Mouse (Mus musculus) intestine, embryonic 14.5 days (tissue): ENCODE results near the gene Epha4. TPM values are rescaled to one million over a fixed set of nuclear protein-coding genes. Genes with fewer than 3 reads are reported as not detected.

ENCODE experiments used
- ATAC-seq: fragments of 200-750 bp; cut with Nextera tagmentation; replicated peaks from 2 replicates; pipeline ENCODE4 v1.8.0; 2017; ENCODE audit warnings: low read depth, moderate number of reproducible peaks, moderate TSS enrichment, moderate library complexity; ENCODE audit not compliant: low FRiP score, low TSS enrichment
- DNase-seq: peaks from one replicate; pipeline ENCODE4 v3.0.0-alpha.2; 2018; ENCODE audit warnings: low spot score
- H3K27ac ChIP-seq: fragments of 300-500 bp; sonication (generic); 2 replicates; pipeline ENCODE4 v1.5.1; 2014; ENCODE audit warnings: low read depth, mild to moderate bottlenecking, control low read depth
- H3K27me3 ChIP-seq: fragments of 300-500 bp; sonication (generic); replicated peaks from 2 replicates; pipeline ENCODE4 v1.6.1; 2014; ENCODE audit warnings: low read length, control low read depth; ENCODE audit not compliant: control insufficient read depth, insufficient read depth
- H3K36me3 ChIP-seq: fragments of 300-500 bp; sonication (generic); 2 replicates; pipeline ENCODE4 v1.6.1; 2014; ENCODE audit warnings: low read length, control low read depth; ENCODE audit not compliant: control insufficient read depth, insufficient read depth
- H3K4me1 ChIP-seq: fragments of 300-500 bp; sonication (generic); replicated peaks from 2 replicates; pipeline ENCODE4 v1.6.1; 2014; ENCODE audit warnings: low read length, control low read depth, mixed read lengths; ENCODE audit not compliant: control insufficient read depth, insufficient read depth
- H3K4me2 ChIP-seq: fragments of 300-500 bp; sonication (generic); 2 replicates; pipeline ENCODE4 v1.6.1; 2014; ENCODE audit warnings: low read length
- H3K4me3 ChIP-seq: fragments of 300-500 bp; sonication (generic); 2 replicates; pipeline ENCODE4 v1.5.1; 2014; ENCODE audit warnings: low read depth, low read length, control low read depth, mixed read lengths
- H3K9ac ChIP-seq: fragments of 300-500 bp; sonication (generic); 2 replicates; pipeline ENCODE4 v1.6.1; 2014; ENCODE audit warnings: mild to moderate bottlenecking, low read length
- H3K9me3 ChIP-seq: fragments of 300-500 bp; sonication (generic); 2 replicates; pipeline ENCODE4 v1.6.1; 2016; ENCODE audit warnings: low read length, control low read depth; ENCODE audit not compliant: control insufficient read depth
- WGBS: fragments of 180-500 bp; shearing (Covaris S2); extraction: QIAGEN DNeasy Blood & Tissue Kit; methylation state at CpG from one replicate; pipeline ENCODE4 v1.1.7; 2014; 5-methylcytosine and 5-hydroxymethylcytosine counted together
- polyA plus RNA-seq: library from polyadenylated mRNA; unstranded; fragments of >200 nt; fragmentation: Nextera tagmentation; extraction: Ambion mirVana; gene quantifications from 2 replicates; pipeline ENCODE4 v1.2.1, GENCODE M21; 2014

Epha4 gene
- polyA plus RNA-seq, 1 experiment from 2014 or later = 15.4 TPM

- Histone ChIP-seq H3K36me3 (peaks cover 31% of the 10 kb centered on the region), H3K27ac (no peak overlapping the region), H3K4me3 (no peak overlapping the region), H3K4me1 (no peaks in the 10 kb centered on the region), H3K9ac (no peak overlapping the region), H3K4me2 (no peak overlapping the region), H3K27me3 (no peaks in the 10 kb centered on the region), H3K9me3 (no peaks in the 10 kb centered on the region)
- no peak for ATAC-seq
- WGBS = 70% methylated on average over 5 of the region's 5 CpGs
- DNase-seq = no peak
These were observed 140.8 kb downstream of the Epha4 start for GRCm38 (mm10) chr1:77374054-77374453.

- WGBS = 90% methylated on average over 7 of the region's 7 CpGs
- H3K4me1 ChIP-seq = no peaks in the 10 kb centered on the region
- DNase-seq (no peak), ATAC-seq (no peak)
- no peak overlapping the region for H3K9ac ChIP-seq
- no peak overlapping the region for H3K4me3 ChIP-seq
- no peaks in the 10 kb centered on the region for H3K27me3 ChIP-seq
- no peaks in the 10 kb centered on the region for H3K9me3 ChIP-seq
- H3K27ac ChIP-seq = no peak overlapping the region
- peaks cover 26% of the 10 kb centered on the region for H3K36me3 ChIP-seq
- no peak overlapping the region for H3K4me2 ChIP-seq
These were observed 144.0 kb downstream of the Epha4 start for GRCm38 (mm10) chr1:77370921-77371320.

GRCm38 (mm10) chr1:77369255-77369837, 145.5 kb downstream of the Epha4 start:
- Histone ChIP-seq H3K27me3 (no peaks in the 10 kb centered on the region), H3K27ac (no peak overlapping the region), H3K9ac (no peak overlapping the region), H3K4me3 (no peak overlapping the region), H3K36me3 (peaks cover 26% of the 10 kb centered on the region), H3K9me3 (no peaks in the 10 kb centered on the region), H3K4me1 (no peaks in the 10 kb centered on the region), H3K4me2 (no peak overlapping the region)
- ATAC-seq (no peak), DNase-seq (no peak)
- WGBS = 82% methylated on average over 18 of the region's 18 CpGs

- no peak overlapping the region for H3K27ac ChIP-seq
- no peak overlapping the region for H3K4me3 ChIP-seq
- peaks cover 8% of the 10 kb centered on the region; the same call in 1 of the 2 replicates for H3K36me3 ChIP-seq
- H3K27me3 ChIP-seq = no peaks in the 10 kb centered on the region
- no peak overlapping the region for H3K9ac ChIP-seq
- ATAC-seq (no peak), DNase-seq (no peak)
- no peaks in the 10 kb centered on the region for H3K9me3 ChIP-seq
- no peaks in the 10 kb centered on the region for H3K4me1 ChIP-seq
- no peak overlapping the region for H3K4me2 ChIP-seq
- 90% methylated on average over 3 of the region's 3 CpGs for WGBS
These were observed 149.0 kb downstream of the Epha4 start for GRCm38 (mm10) chr1:77365850-77366249.

- H3K27ac ChIP-seq = no peak overlapping the region
- no peaks in the 10 kb centered on the region for H3K4me1 ChIP-seq
- H3K9ac ChIP-seq = no peak overlapping the region
- WGBS = 89% methylated on average over 3 of the region's 3 CpGs
- no peak for DNase-seq
- H3K9me3 ChIP-seq = no peaks in the 10 kb centered on the region
- peaks cover 8% of the 10 kb centered on the region; the same call in 1 of the 2 replicates for H3K36me3 ChIP-seq
- no peak for ATAC-seq
- H3K4me3 ChIP-seq = no peak overlapping the region
- H3K4me2 ChIP-seq = no peak overlapping the region
- no peaks in the 10 kb centered on the region for H3K27me3 ChIP-seq
These were observed 150.3 kb downstream of the Epha4 start for GRCm38 (mm10) chr1:77364596-77364995.

GRCm38 (mm10) chr1:77363848-77364247, 151.0 kb downstream of the Epha4 start:
- no peaks in the 10 kb centered on the region for H3K27me3 ChIP-seq
- H3K9me3 ChIP-seq = no peaks in the 10 kb centered on the region
- no peak for ATAC-seq
- H3K36me3 ChIP-seq = 0 out of 2 replicates have a peak, but pooled peaks cover 3% of the 10 kb centered on the region
- no peak overlapping the region for H3K4me3 ChIP-seq
- DNase-seq = no peak
- no peak overlapping the region for H3K27ac ChIP-seq
- 79% methylated on average over 1 of the region's 1 CpGs for WGBS
- H3K4me2 ChIP-seq = no peak overlapping the region
- H3K9ac ChIP-seq = no peak overlapping the region
- H3K4me1 ChIP-seq = no peaks in the 10 kb centered on the region

GRCm38 (mm10) chr1:77346459-77346858, 168.4 kb downstream of the Epha4 start:
- Histone ChIP-seq H3K9me3 (no peaks in the 10 kb centered on the region), H3K27me3 (no peaks in the 10 kb centered on the region), H3K4me1 (no peaks in the 10 kb centered on the region), H3K36me3 (no peaks in the 10 kb centered on the region), H3K27ac (no peak overlapping the region), H3K4me2 (no peak overlapping the region), H3K4me3 (no peak overlapping the region), H3K9ac (no peak overlapping the region)
- DNase-seq (no peak), ATAC-seq (no peak)
- WGBS = 67% methylated on average over 4 of the region's 4 CpGs

- no peaks in the 10 kb centered on the region for H3K36me3 ChIP-seq
- no peak overlapping the region for H3K9ac ChIP-seq
- no peak overlapping the region for H3K4me2 ChIP-seq
- ATAC-seq = no peak
- WGBS = 87% methylated on average over 4 of the region's 4 CpGs
- H3K4me1 ChIP-seq = peaks cover 3% of the 10 kb centered on the region; the same call in 1 of the 2 replicates
- no peak overlapping the region for H3K4me3 ChIP-seq
- no peak overlapping the region for H3K27ac ChIP-seq
- no peak for DNase-seq
- H3K9me3 ChIP-seq = no peaks in the 10 kb centered on the region
- no peaks in the 10 kb centered on the region for H3K27me3 ChIP-seq
These were observed 171.1 kb downstream of the Epha4 start for GRCm38 (mm10) chr1:77343792-77344191.

- 57% methylated on average over 5 of the region's 5 CpGs for WGBS
- no peak for DNase-seq
- Histone ChIP-seq H3K27ac (no peak overlapping the region), H3K9ac (no peak overlapping the region), H3K4me2 (no peak overlapping the region), H3K4me1 (peaks cover 9% of the 10 kb centered on the region), H3K36me3 (no peaks in the 10 kb centered on the region), H3K9me3 (no peaks in the 10 kb centered on the region), H3K4me3 (no peak overlapping the region), H3K27me3 (no peaks in the 10 kb centered on the region)
- no peak for ATAC-seq
These were observed 175.2 kb downstream of the Epha4 start for GRCm38 (mm10) chr1:77339701-77340100.
